Comparison of ENCODE assay signal across 23 mouse cellular contexts in the genomic region with DNA sequence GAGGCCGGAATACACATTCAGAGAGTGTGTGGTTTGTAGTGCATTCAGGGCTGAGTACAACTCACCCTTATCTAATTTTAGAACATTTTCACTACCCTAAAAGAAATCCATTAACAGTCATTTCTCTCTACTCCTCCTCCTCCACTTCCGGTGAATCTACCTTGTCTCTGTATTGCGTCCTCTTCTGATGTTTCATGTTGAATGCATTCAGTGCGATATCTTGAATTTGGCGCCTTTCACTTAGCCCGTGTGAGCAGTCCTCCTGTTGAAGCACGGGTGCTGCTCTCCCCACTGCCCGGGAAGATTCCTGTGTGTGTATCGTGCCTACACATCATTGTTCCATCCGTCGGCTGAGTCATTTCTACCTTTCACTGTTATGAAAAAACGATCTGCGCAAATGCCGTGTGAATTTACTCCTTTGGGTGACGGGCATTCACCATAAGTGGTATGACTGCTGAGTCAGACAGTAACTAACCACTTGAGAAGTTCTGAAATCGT. TPM values are rescaled to one million over a fixed set of nuclear protein-coding genes. Genes with fewer than 3 reads are reported as not detected.
DNase-seq lines count a peak whose midpoint lies in the region; ATAC-seq and TF ChIP-seq lines count a peak whose summit lies in the region.
"Had no signal": no experiment of that assay in that cellular context is flagged by ENCODE, and none has a peak within 500 bp of the region (broad histone marks: within the 10 kb centered on the region; RNA-seq: fewer than 3 reads in every experiment).

No protein-coding gene starts in this region.

- TF ChIP-seq CTCF in lung, adult 2 months (IDR thresholded peaks at IDR 0.05; ENCODE audit: insufficient read depth, low read length) = no peak

- ATAC-seq in activated CD4-positive, CD25-positive, alpha-beta regulatory T cell, adult 4 months = peak; percentile 86
- peak; percentile 58 for ATAC-seq in megakaryocyte progenitor cell, adult 5-6 weeks (replicated peaks; ENCODE audit: poor library complexity)
- ATAC-seq: forebrain, embryonic 16.5 days; hindbrain, postnatal 0 days; midbrain, embryonic 16.5 days had no signal

- TF ChIP-seq POLR2A in lung, adult 2 months (IDR thresholded peaks at IDR 0.05; ENCODE audit: borderline replicate concordance, extremely low read depth, low read depth, low read length) = no peak

- peak; percentile 27 for DNase-seq in thymus, postnatal 25 days
- DNase-seq in thymus, postnatal 14 days = no peak
- DNase-seq in yolk sac, embryonic 10.5 days (ENCODE audit: low spot score) = no peak
- DNase-seq in kidney, postnatal 14 days = no peak
- no peak for DNase-seq in lung, adult 2 months
- DNase-seq: cerebellum, postnatal 25 days; gastrocnemius, adult 2 months; heart, adult 11 months; heart, postnatal 36 days; kidney, adult 2 months; kidney, postnatal 36 days; liver, embryonic 13.5 days had no signal

- H3K4me3 ChIP-seq in lung, adult 2 months (replicated peaks; ENCODE audit: extremely low read depth, low read depth, low read length) = no peak overlapping the region
- H3K4me3 ChIP-seq: embryonic facial prominence, embryonic 10.5 days; gastrocnemius, adult 2 months; heart, embryonic 13.5 days; limb, embryonic 12.5 days; liver, embryonic 13.5 days; neural tube, embryonic 12.5 days had no signal

- H3K4me1 ChIP-seq in lung, adult 2 months (ENCODE audit: control insufficient read depth, insufficient read depth, low read length) = no peaks in the 10 kb centered on the region

- 83% methylated on average over 16 of the region's 16 CpGs for WGBS in lung, adult 2 months

RNA-seq across cellular contexts. Expression of a gene that starts 6.6 kb away (rescaled TPM):
- 1 to 10 TPM; 6.6 to 6.9 TPM for polyA plus RNA-seq in activated CD4-positive, CD25-positive, alpha-beta regulatory T cell, adult 4 months (2017; shearing (Covaris generic))
- 7.1 and 7.6 TPM in 2 replicates for total RNA-seq in megakaryocyte progenitor cell, adult 5-6 weeks (2015)
- 5.5 and 7.6 TPM in 2 replicates for total RNA-seq in megakaryocyte progenitor cell, adult 5-6 weeks (2017)
- 3.0 and 3.6 TPM in 2 replicates for polyA plus RNA-seq in lung, adult 2 months (2012; rRNA removed)

RNA-seq across cellular contexts. Expression of a gene that starts 27.6 kb away (rescaled TPM):
- polyA plus RNA-seq in activated CD4-positive, CD25-positive, alpha-beta regulatory T cell, adult 4 months (2017; shearing (Covaris generic)) = 10 to 100 TPM; 13.7 to 15.0 TPM
- total RNA-seq in megakaryocyte progenitor cell, adult 5-6 weeks (2015) = 74.1 and 75.9 TPM in 2 replicates
- total RNA-seq in megakaryocyte progenitor cell, adult 5-6 weeks (2017) = 71.7 and 76.0 TPM in 2 replicates
- 159 and 160 TPM in 2 replicates for polyA plus RNA-seq in lung, adult 2 months (2012; rRNA removed)

RNA-seq across cellular contexts. Expression of a gene that starts 59.8 kb away (rescaled TPM):
- polyA plus RNA-seq in activated CD4-positive, CD25-positive, alpha-beta regulatory T cell, adult 4 months (2017; shearing (Covaris generic)) = not detected
- not detected in 2 replicates for total RNA-seq in megakaryocyte progenitor cell, adult 5-6 weeks (2015)
- total RNA-seq in megakaryocyte progenitor cell, adult 5-6 weeks (2017) = 0.07 TPM in 1 of 2 replicates, not detected in the other
- polyA plus RNA-seq in lung, adult 2 months (2012; rRNA removed) = 0.11 and 0.18 TPM in 2 replicates
- total RNA-seq: hindbrain, postnatal 0 days; megakaryocyte-erythroid progenitor cell, adult 5-6 weeks had no signal
- polyA plus RNA-seq: heart, embryonic 13.5 days; liver, embryonic 13.5 days; lung, embryonic 16.5 days; neural tube, embryonic 12.5 days had no signal
